Mouse (Mus musculus) small intestine, adult 2 months (tissue): ENCODE results near the gene Ruvbl1.

Experiments
- CTCF ChIP-seq: fragments of 200-500 bp; IDR thresholded peaks from 2 replicates; pipeline ENCODE4 v1.5.1; 2012; ENCODE audit warnings: low read depth, mild to moderate bottlenecking, control low read depth, inconsistent platforms, low read length, moderate library complexity, mixed read lengths; ENCODE audit not compliant: insufficient replicate concordance, insufficient read length; ENCODE audit errors: extremely low read depth
- POLR2A ChIP-seq: fragments of 200-500 bp; IDR thresholded peaks from 2 replicates; pipeline ENCODE4 v1.6.1; 2012; ENCODE audit warnings: low read depth, mild to moderate bottlenecking, control low read depth, inconsistent platforms, low read length, moderate library complexity

DNA sequence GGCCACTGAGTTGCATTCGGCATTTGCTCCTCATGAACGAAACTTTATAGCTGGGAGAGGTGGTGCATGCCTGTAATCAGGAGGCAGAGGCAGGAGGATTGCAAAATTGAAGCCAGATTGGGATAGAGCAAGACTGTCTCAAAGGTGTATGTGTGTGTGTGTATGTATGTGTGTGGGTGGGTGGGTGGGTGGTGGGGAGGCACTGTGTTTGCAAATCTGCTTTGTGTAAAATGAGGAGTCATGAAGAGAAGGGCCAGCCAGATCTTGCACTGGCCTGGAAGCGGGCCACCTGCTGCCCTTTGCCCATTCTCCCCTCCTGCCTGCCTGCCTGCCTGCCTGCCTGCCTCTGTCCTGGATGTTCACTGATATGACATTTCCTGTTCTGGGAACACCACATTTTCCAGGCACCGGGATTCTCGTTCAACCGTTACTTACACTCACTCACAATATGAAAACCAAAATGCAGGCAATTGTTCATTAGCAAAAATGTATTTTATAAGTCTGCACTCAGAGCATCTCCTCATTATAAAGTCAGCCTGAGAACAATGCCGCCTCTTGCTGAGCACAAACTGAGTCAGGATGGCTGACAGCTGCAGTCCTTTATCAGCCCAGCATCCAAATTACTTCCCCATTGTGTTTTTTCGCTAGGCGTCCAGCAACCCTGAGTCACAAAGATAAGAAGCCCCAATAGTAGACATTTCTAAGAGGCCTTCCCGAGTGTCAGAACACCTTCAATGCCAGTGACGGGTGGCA is 79.6 kb downstream of the Ruvbl1 start:
- TF ChIP-seq POLR2A (no peak), CTCF (no peak)
